Mouse (Mus musculus) C2C12 (cell line): ENCODE measurements around the gene Map4.

Experiments
- CEBPB ChIP-seq: IDR thresholded peaks from one replicate; pipeline ENCODE4 v1.6.1; 2011; ENCODE audit warnings: low read depth, mild to moderate bottlenecking, control low read depth, moderate library complexity
- CTCF ChIP-seq: IDR thresholded peaks from one replicate; pipeline ENCODE4 v1.5.1; 2011; ENCODE audit not compliant: control insufficient read depth, insufficient read depth, insufficient read length
- FOSL1 ChIP-seq: IDR thresholded peaks from one replicate; pipeline ENCODE4 v1.8.0; 2011; ENCODE audit warnings: mild to moderate bottlenecking, low read length; ENCODE audit not compliant: poor library complexity, insufficient read depth, severe bottlenecking
- MAX ChIP-seq: IDR thresholded peaks from one replicate; pipeline ENCODE4 v1.6.1; 2011; ENCODE audit warnings: mild to moderate bottlenecking, control low read depth
- MYOD1 ChIP-seq: IDR thresholded peaks from one replicate; pipeline ENCODE4 v1.6.1; 2011; ENCODE audit warnings: low read depth; ENCODE audit not compliant: control insufficient read depth, insufficient read length
- USF1 ChIP-seq: IDR thresholded peaks from one replicate; pipeline ENCODE4 v1.6.1; 2011; ENCODE audit warnings: low read depth, mild to moderate bottlenecking, control low read depth, moderate library complexity

DNA sequence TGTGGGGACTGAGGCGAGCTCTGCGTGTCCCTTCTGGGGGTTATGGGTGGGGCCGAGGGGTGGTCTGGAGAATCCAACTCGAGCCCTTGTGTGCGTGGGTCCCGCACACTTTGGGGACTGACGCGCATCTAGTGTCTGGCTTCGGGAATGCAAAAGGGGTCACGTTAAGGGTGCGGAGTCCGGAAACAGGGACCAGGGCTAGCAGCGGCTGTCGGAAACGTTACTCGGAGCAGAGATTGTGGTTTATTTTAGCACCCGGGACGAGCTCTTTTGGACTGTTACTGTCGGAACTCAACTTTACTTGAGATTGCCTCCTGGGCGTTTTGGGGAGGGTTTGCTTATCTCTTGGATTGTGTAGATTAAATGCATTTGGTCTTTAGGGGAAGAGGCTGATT, 1.1 kb downstream of the Map4 start:
- TF ChIP-seq CTCF (no peak), CEBPB (no peak), FOSL1 (no peak), USF1 (no peak), MAX (no peak), MYOD1 (no peak)
